Mouse (Mus musculus): ENCODE measurements at regions not wholly inside any gene's neighbourhood (a gene's known extent, or its start where the extent isn't known, plus 50 kb on each side); places are given as distances from the start of the nearest gene placed in this dataset.

GRCm38 (mm10) chr4:105658581-105658980, 131.1 kb upstream of the Gm12728 start:
- TF ChIP-seq CTCF (IDR thresholded peaks at IDR 0.05; ENCODE audit: borderline replicate concordance, extremely low read depth, insufficient read depth, insufficient read length) (no peak), POLR2A (IDR thresholded peaks at IDR 0.05; ENCODE audit: borderline replicate concordance, extremely low read depth, insufficient read depth, insufficient read length, poor library complexity, severe bottlenecking) (no peak)

GRCm38 (mm10) chr4:105676690-105677089, 113.0 kb upstream of the Gm12728 start:
- TF ChIP-seq CTCF (IDR thresholded peaks at IDR 0.05; ENCODE audit: borderline replicate concordance, extremely low read depth, insufficient read depth, insufficient read length) = no peak
- no peak for TF ChIP-seq POLR2A (IDR thresholded peaks at IDR 0.05; ENCODE audit: borderline replicate concordance, extremely low read depth, insufficient read depth, insufficient read length, poor library complexity, severe bottlenecking)
- DNase-seq (ENCODE audit: low read depth) = no peak

More at GRCm38 (mm10) chr4:105658581-105658980, 131.1 kb upstream of the Gm12728 start:
- DNase-seq (ENCODE audit: low read depth) = no peak

DNA sequence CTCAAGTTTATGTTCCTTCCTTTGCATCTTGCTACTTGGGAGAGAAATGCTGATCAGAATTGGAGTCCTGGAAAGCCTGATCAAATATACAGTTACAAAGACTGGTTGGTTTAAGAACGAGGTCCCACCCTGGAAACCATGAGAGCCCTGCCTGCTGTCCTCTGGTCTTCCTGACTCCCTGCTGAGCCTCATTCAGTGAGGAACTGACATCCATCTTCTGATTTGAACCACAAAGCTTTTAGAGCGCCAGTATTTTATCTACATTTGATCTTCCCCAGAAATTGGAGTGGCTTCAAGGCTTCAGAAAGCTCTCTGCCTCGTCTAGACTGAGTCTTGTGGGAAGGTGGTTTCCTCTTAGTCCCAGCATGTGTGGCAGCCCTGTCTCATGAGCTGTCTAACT, 99.0 kb upstream of the Gm12728 start:
- DNase-seq (ENCODE audit: low read depth) = no peak
- no peak for TF ChIP-seq CTCF (IDR thresholded peaks at IDR 0.05; ENCODE audit: borderline replicate concordance, extremely low read depth, insufficient read depth, insufficient read length)
- no peak for TF ChIP-seq POLR2A (IDR thresholded peaks at IDR 0.05; ENCODE audit: borderline replicate concordance, extremely low read depth, insufficient read depth, insufficient read length, poor library complexity, severe bottlenecking)

DNA sequence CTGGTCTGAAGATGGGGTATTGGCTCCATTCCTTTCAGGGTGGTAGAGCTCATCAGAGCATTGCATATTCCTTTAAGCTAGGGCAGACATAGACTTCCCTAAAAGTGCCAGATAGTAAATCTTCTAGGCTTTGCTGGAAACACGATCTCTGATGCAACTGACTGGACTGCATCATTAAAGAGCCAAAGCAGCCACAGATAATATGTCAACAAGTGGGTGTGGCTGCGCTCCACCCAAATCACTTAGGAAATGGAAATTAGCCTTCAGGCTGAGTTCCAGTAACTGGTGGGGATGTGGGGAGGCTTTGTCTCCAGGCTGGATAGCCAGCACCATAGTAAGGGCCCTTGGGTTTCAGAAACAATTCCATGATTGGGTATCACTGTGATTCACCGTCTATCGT, 97.3 kb upstream of the Gm12728 start:
- TF ChIP-seq POLR2A (IDR thresholded peaks at IDR 0.05; ENCODE audit: borderline replicate concordance, extremely low read depth, insufficient read depth, insufficient read length, poor library complexity, severe bottlenecking) = no peak
- TF ChIP-seq CTCF (IDR thresholded peaks at IDR 0.05; ENCODE audit: borderline replicate concordance, extremely low read depth, insufficient read depth, insufficient read length) = no peak
- DNase-seq (ENCODE audit: low read depth) = no peak

- TF ChIP-seq CTCF (IDR thresholded peaks at IDR 0.05; ENCODE audit: borderline replicate concordance, extremely low read depth, insufficient read depth, insufficient read length) (no peak), POLR2A (IDR thresholded peaks at IDR 0.05; ENCODE audit: borderline replicate concordance, extremely low read depth, insufficient read depth, insufficient read length, poor library complexity, severe bottlenecking) (no peak)
- DNase-seq (ENCODE audit: low read depth) = no peak
Measured at GRCm38 (mm10) chr4:105695895-105696294, 93.8 kb upstream of the Gm12728 start.

- no peak for DNase-seq (ENCODE audit: low read depth)
- TF ChIP-seq POLR2A (IDR thresholded peaks at IDR 0.05; ENCODE audit: borderline replicate concordance, extremely low read depth, insufficient read depth, insufficient read length, poor library complexity, severe bottlenecking) (no peak), CTCF (IDR thresholded peaks at IDR 0.05; ENCODE audit: borderline replicate concordance, extremely low read depth, insufficient read depth, insufficient read length) (no peak)
Measured at GRCm38 (mm10) chr4:105697123-105697522, 92.5 kb upstream of the Gm12728 start.

- no peak for DNase-seq (ENCODE audit: low read depth)
- TF ChIP-seq CTCF (IDR thresholded peaks at IDR 0.05; ENCODE audit: borderline replicate concordance, extremely low read depth, insufficient read depth, insufficient read length) (no peak), POLR2A (IDR thresholded peaks at IDR 0.05; ENCODE audit: borderline replicate concordance, extremely low read depth, insufficient read depth, insufficient read length, poor library complexity, severe bottlenecking) (no peak)
Measured at GRCm38 (mm10) chr4:105702036-105702435, 87.6 kb upstream of the Gm12728 start.

DNA sequence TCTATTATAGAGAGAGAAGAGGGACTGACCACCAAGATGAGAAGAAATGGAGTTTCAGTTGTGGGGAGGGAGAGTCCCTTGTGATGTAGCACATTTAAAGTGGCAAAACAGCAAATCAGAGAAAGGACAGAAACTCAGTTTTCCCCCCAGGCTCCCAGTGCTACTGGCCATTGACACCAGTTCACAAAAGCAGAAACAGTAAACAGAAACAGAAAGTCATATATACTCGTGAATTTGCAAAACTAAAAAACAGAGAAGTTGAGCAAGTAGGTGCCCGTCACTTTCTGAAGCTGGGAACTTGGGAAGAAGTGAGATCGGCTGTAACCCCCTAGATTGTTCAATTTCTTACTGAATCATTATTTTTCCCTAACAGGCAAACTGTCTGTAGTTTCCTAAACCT, 86.3 kb upstream of the Gm12728 start:
- no peak for DNase-seq (ENCODE audit: low read depth)
- TF ChIP-seq POLR2A (IDR thresholded peaks at IDR 0.05; ENCODE audit: borderline replicate concordance, extremely low read depth, insufficient read depth, insufficient read length, poor library complexity, severe bottlenecking) (no peak), CTCF (IDR thresholded peaks at IDR 0.05; ENCODE audit: borderline replicate concordance, extremely low read depth, insufficient read depth, insufficient read length) (no peak)

DNA sequence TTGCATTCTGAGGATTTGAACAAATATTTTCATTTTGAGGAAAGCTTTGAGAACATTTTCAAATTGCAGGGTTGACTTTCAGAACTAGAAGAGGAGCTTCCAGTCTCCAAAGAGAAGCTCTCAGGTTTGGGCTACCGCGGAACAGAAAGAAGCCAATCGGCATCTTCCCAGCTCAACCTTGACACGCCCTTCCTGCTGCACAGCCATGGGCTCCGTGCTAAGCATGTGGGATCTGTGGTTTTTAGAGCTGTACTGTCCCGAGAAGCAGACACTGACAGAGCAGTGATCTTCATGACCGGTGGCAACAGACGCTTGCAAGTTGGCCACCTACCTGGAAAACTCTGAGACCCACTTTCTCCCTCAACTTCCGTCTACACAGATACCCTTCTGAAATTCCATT, 85.4 kb upstream of the Gm12728 start:
- TF ChIP-seq CTCF (IDR thresholded peaks at IDR 0.05; ENCODE audit: borderline replicate concordance, extremely low read depth, insufficient read depth, insufficient read length) (no peak), POLR2A (IDR thresholded peaks at IDR 0.05; ENCODE audit: borderline replicate concordance, extremely low read depth, insufficient read depth, insufficient read length, poor library complexity, severe bottlenecking) (no peak)

DNA sequence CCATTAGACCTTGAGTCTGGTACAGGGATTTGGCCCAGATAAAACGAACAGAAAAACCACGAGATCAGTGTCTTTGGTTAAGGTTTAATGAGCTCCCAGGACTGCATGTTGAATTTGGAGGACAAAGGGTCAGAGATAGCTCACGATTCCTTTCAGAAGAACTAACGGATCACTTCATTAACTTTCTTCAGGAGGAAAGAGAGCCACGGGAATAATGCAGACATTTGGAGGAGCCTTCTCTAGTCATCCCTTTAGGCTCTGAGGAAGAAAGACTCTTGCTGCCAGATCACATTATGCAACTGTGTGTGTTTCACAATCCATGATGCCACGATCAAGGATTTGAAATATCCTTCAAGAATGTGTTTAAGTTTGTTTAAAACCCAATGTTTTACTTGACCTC, 83.7 kb upstream of the Gm12728 start:
- DNase-seq (ENCODE audit: low read depth) = peak; percentile 19
- TF ChIP-seq POLR2A (IDR thresholded peaks at IDR 0.05; ENCODE audit: borderline replicate concordance, extremely low read depth, insufficient read depth, insufficient read length, poor library complexity, severe bottlenecking) (no peak), CTCF (IDR thresholded peaks at IDR 0.05; ENCODE audit: borderline replicate concordance, extremely low read depth, insufficient read depth, insufficient read length) (no peak)

More for the DNA sequence above, 85.4 kb upstream of the Gm12728 start:
- no peak for DNase-seq (ENCODE audit: low read depth)

GRCm38 (mm10) chr4:105708080-105708796, 81.4 kb upstream of the Gm12728 start:
- no peak for TF ChIP-seq CTCF (IDR thresholded peaks at IDR 0.05; ENCODE audit: borderline replicate concordance, extremely low read depth, insufficient read depth, insufficient read length)
- no peak for TF ChIP-seq POLR2A (IDR thresholded peaks at IDR 0.05; ENCODE audit: borderline replicate concordance, extremely low read depth, insufficient read depth, insufficient read length, poor library complexity, severe bottlenecking)
- DNase-seq (ENCODE audit: low read depth) = no peak

DNA sequence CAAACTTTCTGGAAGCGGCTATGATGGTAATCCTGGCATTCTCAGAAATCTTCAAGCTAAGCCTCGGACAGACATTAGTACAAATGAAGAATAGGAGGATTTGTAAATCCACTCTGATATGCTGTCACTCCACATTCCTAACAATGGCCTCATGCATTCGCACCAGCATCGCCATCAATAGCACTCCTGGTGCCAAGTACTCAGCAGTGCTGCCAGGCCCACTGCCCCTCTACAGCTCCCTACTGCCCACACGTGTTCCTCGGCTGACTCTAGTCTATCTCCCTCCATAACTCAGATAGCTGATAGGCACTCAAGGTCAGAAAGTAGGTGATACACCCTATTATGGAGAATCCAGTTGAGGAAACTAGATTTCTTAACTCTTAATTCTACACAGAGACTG, 75.7 kb upstream of the Gm12728 start:
- TF ChIP-seq CTCF (IDR thresholded peaks at IDR 0.05; ENCODE audit: borderline replicate concordance, extremely low read depth, insufficient read depth, insufficient read length) (no peak), POLR2A (IDR thresholded peaks at IDR 0.05; ENCODE audit: borderline replicate concordance, extremely low read depth, insufficient read depth, insufficient read length, poor library complexity, severe bottlenecking) (no peak)
- no peak for DNase-seq (ENCODE audit: low read depth)

All from brain, embryonic 14.5 days (tissue).